Mouse (Mus musculus): ENCODE data around the gene Dmkn. TPM values are rescaled to one million over a fixed set of nuclear protein-coding genes. Genes with fewer than 3 reads are reported as not detected.
"Not testable (repeated sequence)": the region's sequence is repeated elsewhere in the genome, so short reads cannot be mapped to it uniquely, and the experiment has no call there.

Dmkn gene
- total RNA-seq (2021): under 1 TPM in 1 of 2 experiments, not detected in 1; 0.56 TPM
- long read RNA-seq, experiment 1: 0 reads
- long read RNA-seq, experiment 2: 0 reads

DNA sequence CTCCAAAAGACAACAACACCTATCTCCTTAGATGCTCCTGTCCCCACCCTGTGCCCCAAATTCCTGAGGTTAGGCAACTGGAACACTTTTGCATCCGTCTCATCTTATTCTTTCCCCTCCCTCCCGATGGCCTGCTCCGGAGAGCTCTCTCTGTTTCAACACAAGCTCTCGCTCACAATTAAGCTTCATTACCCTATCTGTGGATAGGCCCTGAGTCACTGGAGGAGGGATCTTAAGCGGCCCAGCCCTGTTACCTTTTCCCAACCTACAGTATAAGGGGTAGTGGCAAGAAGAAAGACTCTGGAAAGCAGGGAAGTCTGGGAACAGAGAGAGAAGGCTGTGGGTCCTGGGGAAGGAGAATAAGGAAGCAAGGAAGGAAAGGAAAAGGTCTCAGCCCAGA, at the start of gene Dmkn:
TSS of gene Dmkn (plus strand) at position 301 of the 400 bp plus-strand sequence.
- DNase-seq: no peak
- intact Hi-C loops (cut with DNase I): no loop called here

DNA sequence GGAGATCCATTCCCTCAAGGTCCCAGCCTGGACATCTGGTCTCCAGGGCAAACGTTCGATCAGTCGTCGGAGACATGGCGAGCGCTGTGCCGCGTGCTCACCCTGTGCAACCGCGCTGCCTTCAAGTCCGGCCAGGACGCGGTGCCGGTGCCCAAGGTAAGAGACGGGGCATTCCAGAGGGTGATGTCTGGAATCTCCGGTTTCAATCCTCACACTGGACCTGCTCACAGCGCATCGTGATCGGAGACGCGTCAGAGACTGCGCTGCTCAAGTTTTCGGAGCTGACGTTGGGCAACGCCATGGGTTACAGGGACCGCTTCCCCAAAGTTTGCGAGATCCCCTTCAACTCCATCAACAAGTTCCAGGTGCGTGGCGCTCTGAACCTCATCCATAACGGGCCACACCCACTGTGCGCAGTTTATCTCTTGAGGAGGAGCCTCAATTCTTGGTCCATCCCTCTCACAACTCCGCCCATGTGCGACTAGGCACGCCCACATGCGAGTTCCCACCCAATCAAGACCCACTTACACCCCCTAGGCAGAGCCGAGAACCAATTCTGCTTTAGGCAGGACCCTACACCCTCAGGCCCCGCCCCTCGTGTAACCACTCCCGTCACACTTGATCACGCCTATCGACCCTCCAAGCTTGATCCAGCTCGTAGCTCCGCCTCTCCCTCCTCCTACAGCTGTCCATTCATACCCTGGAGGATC, 46.4 kb upstream of the Dmkn start:
- intact Hi-C loops (cut with DNase I): no loop called here
- peak in 1 of 2 experiments; percentile 32 for DNase-seq

DNA sequence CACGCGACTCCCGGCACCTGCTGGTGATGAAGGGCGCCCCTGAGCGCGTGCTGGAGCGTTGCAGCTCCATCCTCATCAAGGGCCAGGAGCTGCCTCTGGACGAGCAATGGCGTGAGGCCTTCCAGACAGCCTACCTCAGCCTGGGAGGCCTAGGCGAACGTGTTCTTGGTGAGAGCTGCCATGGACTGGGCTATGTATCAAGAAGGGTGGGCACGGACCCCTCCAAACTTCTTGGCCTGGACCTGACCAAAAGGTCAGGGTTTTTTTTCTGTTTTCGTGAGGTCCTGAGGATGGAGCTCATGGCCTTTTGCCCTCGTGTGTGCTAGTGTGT, 45.9 kb upstream of the Dmkn start:
- no peak for DNase-seq
- intact Hi-C loops (cut with DNase I): no loop called here

DNA sequence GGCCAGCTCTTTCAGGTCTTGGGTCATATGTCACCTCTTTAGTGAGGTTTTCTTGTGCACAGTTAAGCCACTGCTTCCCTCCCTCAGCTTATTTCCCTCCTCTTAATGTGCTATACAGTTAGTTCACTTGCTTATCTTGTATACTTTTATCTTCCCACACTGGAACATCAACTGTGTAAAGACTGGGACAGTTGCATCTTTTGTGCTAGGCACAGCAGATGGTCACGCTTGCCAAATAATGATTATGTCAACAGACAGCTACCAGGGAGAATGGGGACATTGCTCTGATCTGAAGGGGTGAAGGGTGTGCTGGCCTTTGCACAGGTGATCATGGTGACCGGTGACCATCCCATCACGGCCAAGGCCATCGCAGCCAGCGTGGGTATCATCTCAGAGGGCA, 43.9 kb upstream of the Dmkn start:
- DNase-seq: no peak
- intact Hi-C loops (cut with DNase I): no loop called here

DNA sequence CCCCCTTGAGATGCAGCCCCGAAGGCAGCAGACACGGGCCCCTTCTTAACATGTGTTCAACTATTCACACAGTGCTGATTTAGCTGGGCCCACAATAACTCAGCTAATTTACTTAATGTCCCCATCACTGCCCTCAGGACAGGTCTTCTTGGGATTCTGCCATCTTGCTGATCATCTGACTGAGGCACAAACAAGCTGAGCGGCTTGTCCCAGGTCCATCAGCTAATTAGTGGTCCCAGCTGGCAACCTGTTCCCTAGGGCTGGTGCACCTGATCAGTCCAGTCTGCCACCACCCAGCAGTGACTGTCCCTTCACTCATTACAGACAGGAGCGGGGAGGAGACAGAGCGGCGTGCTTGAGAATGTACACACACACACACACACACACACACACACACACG, 42.3 kb upstream of the Dmkn start:
- DNase-seq: no peak
- intact Hi-C loops (cut with DNase I): no loop called here

DNA sequence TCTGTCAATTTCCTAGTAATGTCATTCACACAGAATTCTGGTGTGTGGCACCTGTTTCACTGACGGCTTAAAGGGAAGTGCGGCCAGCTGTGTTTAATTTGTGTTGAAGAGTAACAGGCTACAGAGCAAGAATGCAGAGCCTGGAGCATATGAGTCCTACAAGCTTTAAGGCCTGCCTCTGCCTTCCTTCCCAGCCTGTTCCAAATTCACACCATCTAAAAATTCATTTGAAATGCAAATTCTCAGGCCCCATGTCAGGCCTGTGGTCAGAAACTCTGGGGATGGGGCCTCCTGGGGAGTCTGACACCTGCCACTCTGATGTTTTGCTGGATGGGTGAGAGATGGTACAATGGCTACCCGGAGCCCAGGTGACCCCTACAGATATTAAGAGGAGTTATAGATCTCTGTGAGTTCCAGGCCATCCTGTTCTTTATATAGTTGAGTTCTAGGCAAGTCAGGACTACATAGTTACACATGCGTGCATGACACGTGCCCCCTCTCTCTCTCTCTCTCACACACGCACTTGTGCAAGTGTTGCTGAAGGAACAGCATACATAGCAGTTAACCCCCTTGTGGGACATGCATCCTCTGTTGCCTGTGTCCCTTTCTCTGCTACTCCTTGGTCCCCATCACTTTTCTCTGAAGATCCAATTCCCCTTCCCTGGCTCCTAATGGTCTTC, 40.1 kb upstream of the Dmkn start:
- intact Hi-C loops (cut with DNase I): no loop called here
- no peak for DNase-seq

DNA sequence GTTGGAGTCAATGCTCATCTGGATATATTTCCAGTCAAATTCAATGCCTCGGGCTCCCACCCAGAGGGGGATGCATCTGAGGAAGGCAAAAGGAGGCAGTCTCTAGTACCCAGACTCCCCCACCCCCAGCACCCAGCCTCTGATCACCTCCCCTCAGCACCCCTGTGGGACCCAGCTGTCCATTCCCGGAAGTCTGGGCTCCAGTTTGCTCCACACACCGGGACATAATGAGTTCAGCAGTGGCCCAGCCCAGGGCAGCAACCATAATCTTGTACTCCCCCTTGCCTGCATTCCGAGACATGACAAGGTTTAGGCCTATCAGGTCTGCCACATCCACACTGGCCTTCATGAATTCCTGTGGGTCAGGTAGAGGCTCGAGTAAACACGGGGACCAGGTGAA, 35.3 kb upstream of the Dmkn start:
- DNase-seq: no peak
- intact Hi-C loops (cut with DNase I): no loop called here

DNA sequence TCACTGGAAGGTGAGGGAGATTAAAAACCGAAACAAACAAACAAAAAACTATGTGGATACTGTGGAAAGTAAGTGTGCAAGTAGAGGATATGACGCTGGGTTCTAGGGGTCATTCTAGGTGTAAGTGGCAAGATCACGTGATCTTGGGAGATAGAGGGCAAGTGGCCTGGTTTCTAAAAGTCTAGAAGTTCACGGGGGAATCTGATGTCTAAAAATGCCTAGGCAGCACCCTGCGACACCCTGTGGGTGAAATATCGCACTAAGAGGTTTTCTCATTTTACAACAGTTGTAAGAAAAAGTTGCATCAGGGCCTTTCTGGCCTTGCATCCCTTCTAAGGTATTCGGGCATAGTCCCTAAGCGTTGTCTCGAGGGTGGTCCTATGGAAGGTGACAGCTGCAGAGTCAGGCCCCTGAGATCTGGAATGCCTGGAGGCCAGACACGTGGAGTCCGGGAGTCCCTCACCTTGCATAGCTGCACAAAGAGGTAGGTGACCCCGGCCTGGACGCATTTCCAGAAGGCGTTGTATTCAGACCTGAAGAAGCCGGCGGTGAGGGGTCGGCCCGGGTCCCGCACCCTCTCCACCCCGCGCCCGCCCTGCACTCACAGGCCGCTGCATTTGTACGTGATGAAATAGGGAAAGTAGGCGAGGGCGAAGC, 34.7 kb upstream of the Dmkn start:
- intact Hi-C loops (cut with DNase I): no loop called here
- no peak for DNase-seq

DNA sequence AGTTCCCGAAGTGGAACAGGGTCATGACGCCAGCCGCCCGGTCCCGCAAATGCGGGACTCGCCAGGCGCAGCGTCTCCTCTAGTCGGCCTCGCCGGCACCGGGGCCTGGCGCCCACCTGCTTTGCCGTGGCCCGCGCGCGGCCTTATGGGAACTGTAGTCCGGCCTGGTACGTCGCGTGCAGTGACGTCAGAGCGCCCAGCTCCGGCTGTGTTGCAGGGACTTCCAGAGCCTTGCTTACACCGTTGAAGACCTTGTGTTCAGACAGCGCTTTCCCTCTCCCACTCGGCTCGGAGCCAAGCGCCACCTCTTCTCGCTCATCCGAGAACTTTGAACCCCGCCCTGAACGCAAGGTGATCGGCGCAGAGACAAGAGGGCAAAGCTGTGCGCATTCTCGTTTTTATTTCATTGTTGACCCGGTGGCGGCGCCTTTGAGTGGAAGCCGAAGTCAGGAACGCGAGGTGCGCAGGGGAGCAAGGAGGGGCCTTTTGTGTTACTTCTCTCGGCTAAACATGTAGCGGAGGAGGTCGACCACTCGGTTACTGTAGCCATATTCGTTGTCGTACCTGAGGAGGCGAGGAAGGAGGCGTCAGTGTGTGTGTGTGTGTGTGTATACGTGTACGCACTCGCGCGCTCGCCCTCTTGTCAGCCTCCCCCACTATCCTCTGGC, 34.0 kb upstream of the Dmkn start, which contains the start of gene Tmem147:
TSS of gene Tmem147 (minus strand) at position 145 of the 668 bp plus-strand sequence.
- intact Hi-C loops (cut with DNase I): loop anchor here (5.0 to 10.0 kb wide), 2 partner anchors 82 to 195 kb away; partner anchors contain the start of gene Arhgap33
- DNase-seq: peak; percentile 90 to 92

DNA sequence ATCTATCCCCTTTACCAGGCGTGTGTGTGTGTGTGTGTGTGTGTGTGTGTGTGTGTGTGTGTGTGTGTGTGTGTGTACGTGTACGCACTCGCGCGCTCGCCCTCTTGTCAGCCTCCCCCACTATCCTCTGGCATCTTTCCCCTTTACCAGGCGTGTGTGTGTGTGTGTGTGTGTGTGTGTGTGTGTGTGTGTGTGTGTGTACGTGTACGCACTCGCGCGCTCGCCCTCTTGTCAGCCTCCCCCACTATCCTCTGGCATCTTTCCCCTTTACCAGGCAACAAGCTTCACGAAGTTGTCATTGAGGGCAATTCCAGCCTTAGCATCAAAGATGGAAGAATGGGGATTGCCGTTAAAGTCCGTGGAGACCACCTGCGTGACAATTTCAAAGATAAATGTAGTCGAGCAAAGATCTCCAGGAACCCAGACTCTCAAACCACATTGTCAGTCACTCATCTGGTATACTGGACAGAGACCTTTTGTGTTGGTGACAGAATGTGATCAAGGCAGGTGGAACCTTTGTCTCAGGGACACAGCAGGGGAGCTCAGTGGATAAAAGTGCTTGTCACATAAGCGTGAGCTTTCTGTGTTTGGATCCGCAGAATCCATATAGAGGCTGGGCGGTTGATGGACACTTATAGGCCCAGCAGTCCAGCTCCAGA, 33.4 kb upstream of the Dmkn start:
- intact Hi-C loops (cut with DNase I): loop anchor here (5.0 to 10.0 kb wide), 2 partner anchors 83 to 195 kb away; partner anchors contain the start of gene Arhgap33
- not testable (repeated sequence) for DNase-seq

DNA sequence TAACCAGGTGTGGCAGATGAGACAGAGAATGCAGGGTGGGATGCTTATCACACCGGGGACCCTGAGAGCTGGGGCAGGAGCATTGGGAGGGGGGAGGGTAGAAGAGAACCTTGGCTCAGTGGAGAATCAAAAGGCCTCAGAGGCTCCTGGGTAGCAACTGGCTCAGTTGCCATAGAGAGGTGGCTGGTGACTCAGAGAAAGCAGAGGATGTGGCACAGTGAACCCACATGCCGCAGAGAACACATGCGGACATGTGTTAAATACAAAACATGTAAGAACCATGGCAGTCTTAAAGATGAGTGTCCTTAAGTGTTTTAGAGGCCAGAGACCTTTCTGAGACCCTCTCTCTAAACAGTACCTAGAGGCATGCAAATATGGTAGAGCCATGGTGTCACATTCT, 27.3 kb upstream of the Dmkn start:
- DNase-seq: no peak
- intact Hi-C loops (cut with DNase I): loop anchor here (10.0 kb wide), 1 partner anchor 201 kb away; the partner anchor contains the start of gene Arhgap33

DNA sequence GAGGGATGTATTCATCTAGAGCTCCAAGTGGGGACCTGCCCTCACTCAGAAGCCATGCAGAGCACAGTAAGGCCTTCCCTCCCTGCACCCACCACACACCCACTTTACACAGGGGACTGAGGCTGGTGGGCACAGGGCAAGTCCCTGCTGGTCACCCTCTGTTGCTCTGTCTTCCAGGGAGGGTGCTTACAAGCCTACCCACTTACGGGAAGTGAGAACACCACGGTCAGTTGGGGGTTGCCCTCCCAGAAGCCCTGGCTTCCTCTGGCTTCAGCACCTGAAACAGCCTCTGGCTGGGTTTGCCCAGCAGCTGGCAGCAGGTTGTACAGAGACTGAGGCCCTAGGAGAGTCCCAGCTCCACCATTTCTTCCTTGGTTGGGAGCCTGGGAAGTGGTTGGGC, 21.0 kb upstream of the Dmkn start:
- intact Hi-C loops (cut with DNase I); DNase-seq: not testable (repeated sequence)

DNA sequence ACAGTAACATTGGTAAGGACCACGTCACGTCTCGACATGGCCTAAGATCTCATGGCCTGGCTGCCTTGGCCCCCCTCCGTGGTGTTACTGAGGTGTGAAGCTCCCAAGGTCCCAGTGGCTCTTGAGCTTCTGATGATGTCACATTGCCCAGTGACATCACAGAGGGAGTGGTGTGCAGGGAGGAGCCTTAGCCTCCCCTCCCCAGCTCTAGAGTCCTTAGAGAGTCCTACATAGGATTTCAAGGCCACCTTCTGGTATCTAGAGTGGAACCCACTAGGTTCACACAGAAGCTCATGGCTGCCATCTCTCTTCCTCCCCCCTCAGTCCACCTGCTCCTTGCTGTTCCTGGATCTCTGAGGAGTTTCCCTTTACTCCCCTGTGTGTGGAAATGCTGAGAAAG, 19.9 kb upstream of the Dmkn start, which contains the start of gene Gapdhs:
TSS of gene Gapdhs (minus strand) at position 65 of the 400 bp plus-strand sequence.
- intact Hi-C loops (cut with DNase I); DNase-seq: not testable (repeated sequence)

DNA sequence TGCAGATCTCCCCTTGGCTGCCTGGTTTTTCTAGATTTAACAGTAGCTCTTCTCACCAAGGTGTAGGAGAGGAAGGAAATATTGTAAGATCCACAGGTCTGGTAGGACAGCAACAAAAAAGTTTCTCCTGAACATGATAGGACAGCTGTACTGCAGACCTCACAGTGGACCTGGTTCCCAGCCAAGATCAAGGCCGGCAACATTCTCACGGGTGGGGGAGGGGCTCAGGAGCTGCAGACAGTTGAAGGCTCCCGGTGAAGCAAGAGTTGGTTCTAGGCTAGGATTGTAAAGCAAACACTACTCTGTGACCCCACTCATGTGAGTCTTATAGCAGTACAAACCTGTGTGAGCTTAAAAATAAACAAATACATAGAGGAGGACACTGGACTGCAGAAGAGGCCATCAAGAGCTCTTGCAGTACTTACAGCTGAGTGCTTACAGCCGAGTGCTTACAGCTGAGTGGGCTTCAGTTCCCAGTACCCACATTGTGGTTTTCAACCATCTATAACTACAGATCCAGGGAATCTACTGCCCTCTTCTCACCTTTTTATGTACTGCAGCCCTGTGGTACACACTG, 19.4 kb upstream of the Dmkn start:
- intact Hi-C loops (cut with DNase I): no loop called here
- DNase-seq: no peak

DNA sequence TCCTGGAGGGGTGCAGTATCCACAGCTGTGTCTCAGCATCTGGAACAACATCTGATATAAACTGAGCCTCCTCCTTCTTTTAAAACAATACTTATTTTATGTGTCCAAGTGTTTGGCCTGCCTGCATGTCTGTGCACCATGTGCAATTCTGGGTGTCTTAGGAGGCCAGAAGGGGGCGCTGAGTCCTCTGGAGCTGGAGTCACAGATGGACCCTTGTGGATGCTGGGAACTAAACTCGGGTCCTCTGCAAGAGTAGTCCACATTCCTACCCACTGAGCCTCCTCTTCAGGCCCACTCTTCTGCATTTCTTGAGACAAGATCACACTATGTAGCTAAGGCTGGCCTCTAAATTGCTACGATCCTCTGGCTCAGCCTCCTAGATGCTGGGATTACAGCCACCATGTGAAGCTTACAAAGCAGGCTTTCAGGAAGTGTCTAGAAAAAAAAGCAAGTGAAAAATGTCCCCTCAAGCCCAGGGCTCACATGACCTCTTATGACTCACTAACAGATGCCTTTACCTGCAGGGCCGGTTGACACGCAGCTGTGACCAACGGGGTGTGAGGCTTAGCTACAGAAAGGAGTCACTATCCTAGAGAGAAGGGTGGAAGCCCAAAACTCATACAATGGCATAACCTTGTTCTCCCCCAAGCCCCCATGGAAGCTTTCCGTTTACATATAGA, 15.9 kb upstream of the Dmkn start:
- intact Hi-C loops (cut with DNase I): no loop called here

DNA sequence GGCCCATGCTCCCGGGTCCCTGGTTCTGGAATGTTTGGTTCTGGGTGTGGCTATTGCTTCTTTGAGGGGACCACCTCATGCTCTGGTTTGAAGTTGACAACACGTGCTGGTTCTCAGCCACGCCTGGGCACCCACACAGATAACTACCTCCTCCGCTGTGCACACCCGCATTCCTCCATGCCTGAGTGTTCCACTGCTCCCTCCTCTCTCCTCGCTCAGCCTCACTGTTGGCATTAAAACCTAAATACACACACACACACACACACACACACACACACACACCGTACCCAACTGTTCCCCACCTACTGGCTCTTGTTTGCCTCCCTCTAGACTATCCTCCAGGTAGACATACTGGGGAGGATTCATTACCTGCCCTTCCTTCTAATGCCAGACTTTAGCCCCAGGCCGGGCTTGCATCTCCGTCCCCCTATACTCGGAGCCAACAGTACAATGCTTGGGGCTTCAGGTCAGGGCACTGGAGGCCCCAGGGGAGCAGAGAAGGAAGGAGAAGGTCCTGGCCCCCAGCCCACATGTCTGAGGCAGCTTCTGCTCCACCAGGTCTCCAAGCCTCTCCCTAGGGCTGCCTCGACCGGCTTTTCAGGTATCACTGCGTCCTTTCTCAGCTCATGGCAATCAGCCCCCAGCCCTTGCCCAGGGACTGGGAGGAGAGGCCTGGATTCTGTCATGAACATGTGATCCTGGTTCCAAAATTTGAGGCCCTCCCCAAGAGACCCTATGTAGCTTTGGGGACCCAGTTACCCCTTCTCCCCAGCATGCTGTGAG, 13.5 kb upstream of the Dmkn start:
- intact Hi-C loops (cut with DNase I): no loop called here
- no peak for DNase-seq

More for the DNA sequence above, 15.9 kb upstream of the Dmkn start:
- no peak for DNase-seq

DNA sequence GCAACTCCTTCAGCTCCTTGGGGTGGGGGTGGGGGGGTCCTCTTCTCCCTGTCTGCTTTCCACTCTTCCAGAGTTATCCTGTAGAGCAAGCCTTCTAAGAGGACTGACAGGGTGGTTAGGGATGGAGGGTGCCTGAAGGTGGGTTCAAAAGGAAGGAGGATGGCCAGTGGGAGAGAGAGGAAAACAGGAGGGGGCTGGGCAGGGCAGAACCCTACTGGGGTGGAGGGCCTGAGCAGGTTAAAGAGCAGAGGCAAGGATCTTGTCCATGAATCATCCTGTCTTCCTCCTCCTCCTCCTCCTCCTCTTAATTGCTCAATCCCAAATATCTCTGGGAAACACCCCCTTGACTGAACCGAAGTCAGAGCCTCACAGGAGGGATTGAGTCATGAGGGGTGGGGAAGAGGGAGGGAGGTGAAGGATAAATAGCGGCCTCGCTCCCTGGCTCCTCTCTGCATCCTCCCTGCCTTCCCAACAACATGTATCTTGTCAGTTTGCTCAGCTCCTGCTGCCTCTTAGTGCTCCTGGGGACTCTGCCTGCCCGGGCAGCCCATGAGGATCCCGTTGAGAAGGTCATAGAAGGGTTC, 12.4 kb upstream of the Dmkn start, which contains the start of gene Sbsn:
TSS of gene Sbsn (plus strand) at position 386 of the 584 bp plus-strand sequence.
- intact Hi-C loops (cut with DNase I): no loop called here

DNA sequence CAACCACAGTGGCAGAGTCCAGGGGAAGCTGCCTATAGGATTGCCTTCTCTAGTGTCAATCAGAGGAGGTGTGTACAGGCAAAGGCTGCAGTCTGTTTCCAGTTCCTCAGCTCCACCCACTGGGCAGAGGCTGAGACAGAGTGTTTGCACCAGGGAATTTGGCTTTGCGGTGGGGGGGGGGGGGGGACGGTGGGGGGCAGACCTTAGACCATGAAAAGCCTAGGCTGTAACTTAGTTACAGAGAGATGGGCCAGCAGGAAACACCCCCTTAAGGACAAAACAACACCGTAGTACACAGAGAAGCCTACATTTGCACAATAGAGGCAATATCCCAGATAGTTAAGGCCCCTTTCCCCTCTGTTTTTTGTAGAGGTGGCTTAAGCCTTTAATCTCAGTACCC, 6.6 kb upstream of the Dmkn start:
- no peak for DNase-seq
- intact Hi-C loops (cut with DNase I): no loop called here

More for the DNA sequence above, 12.4 kb upstream of the Dmkn start, which contains the start of gene Sbsn:
- DNase-seq: no peak
